Mouse (Mus musculus): ENCODE results near the gene Zfp652.

GRCm38 (mm10) chr11:95760521-95760920 lies 48.0 kb downstream of the Zfp652 start:
- TF ChIP-seq CTCF (IDR thresholded peaks at IDR 0.05; ENCODE audit: low read depth, low read length), result no peak
- TF ChIP-seq GATA1 (IDR thresholded peaks at IDR 0.05; ENCODE audit: borderline replicate concordance, low read length), result no peak
- TF ChIP-seq TAL1 (conservative IDR thresholded peaks at IDR 0.05; ENCODE audit: low read depth, low read length), result no peak

Measured in G1E (cell line).